Mouse (Mus musculus) midbrain, embryonic 16.5 days (tissue): ENCODE measurements around the gene Homer2. TPM values are rescaled to one million over a fixed set of nuclear protein-coding genes. Genes with fewer than 3 reads are reported as not detected.

Experiments
- ATAC-seq: fragments of 200-750 bp; cut with Nextera tagmentation; 2 replicates; pipeline ENCODE4 v1.8.0; 2017; ENCODE audit warnings: moderate TSS enrichment
- H3K27ac ChIP-seq: fragments of 300-500 bp; sonication (generic); 2 replicates; pipeline ENCODE4 v1.5.1; 2014; ENCODE audit warnings: mild to moderate bottlenecking, low read length, mixed read lengths
- H3K27me3 ChIP-seq: fragments of 300-500 bp; sonication (generic); 2 replicates; pipeline ENCODE4 v1.6.1; 2014; ENCODE audit warnings: low read depth, low read length, mixed read lengths; ENCODE audit not compliant: control insufficient read depth, insufficient read depth
- H3K36me3 ChIP-seq: fragments of 300-500 bp; sonication (generic); 2 replicates; pipeline ENCODE4 v1.6.1; 2014; ENCODE audit warnings: mild to moderate bottlenecking, low read length, moderate library complexity, mixed read lengths; ENCODE audit not compliant: control insufficient read depth, insufficient read depth
- H3K4me1 ChIP-seq: fragments of 300-500 bp; sonication (generic); 2 replicates; pipeline ENCODE4 v1.6.1; 2014; ENCODE audit warnings: mild to moderate bottlenecking, low read length, mixed read lengths; ENCODE audit not compliant: control insufficient read depth, insufficient read depth
- H3K4me2 ChIP-seq: fragments of 300-500 bp; sonication (generic); 2 replicates; pipeline ENCODE4 v1.6.1; 2014; ENCODE audit warnings: mild to moderate bottlenecking, low read length, mixed read lengths
- H3K4me3 ChIP-seq: fragments of 300-500 bp; sonication (generic); 2 replicates; pipeline ENCODE4 v1.5.1; 2014; ENCODE audit warnings: low read depth, mild to moderate bottlenecking, low read length, moderate library complexity, mixed read lengths
- H3K9ac ChIP-seq: fragments of 300-500 bp; sonication (generic); 2 replicates; pipeline ENCODE4 v1.6.1; 2014; ENCODE audit warnings: low read depth, low read length, mixed read lengths
- H3K9me3 ChIP-seq: fragments of 300-500 bp; sonication (generic); replicated peaks from 2 replicates; pipeline ENCODE4 v1.6.1; 2014; ENCODE audit warnings: mild to moderate bottlenecking, low read length, mixed read lengths; ENCODE audit not compliant: control insufficient read depth, poor library complexity, severe bottlenecking
- WGBS: fragments of 180-500 bp; shearing (Covaris S2); extraction: QIAGEN DNeasy Blood & Tissue Kit; methylation state at CpG from one replicate; pipeline ENCODE4 v1.1.7; 2014; 5-methylcytosine and 5-hydroxymethylcytosine counted together
- polyA plus RNA-seq: library from polyadenylated mRNA; unstranded; fragments of >200 nt; fragmentation: Nextera tagmentation; extraction: Ambion mirVana; gene quantifications from 2 replicates; pipeline ENCODE4 v1.2.1, GENCODE M21; 2015

The Homer2 gene
- polyA plus RNA-seq, 1 experiment from 2014 or later: 16.3 TPM

DNA sequence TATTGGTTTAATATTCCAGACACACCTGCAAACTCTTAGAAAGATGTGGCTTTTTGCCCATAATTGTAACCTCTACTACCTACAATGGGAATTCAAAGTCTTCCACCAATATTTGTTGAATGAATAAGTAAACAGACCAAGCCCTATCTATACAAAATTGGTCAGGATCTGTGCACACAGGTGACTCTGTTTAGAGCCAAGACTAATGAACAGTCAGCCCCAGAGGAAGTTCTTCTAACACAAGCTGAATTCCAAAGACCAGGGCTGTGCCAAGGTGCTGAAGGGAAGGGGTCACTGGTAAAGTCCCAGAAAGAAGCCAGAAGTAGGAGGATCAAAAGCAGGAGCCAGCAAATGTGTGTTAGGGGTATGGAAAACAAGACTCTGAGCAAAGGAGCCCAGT lies 838 bp upstream of the Homer2 start:
- Histone ChIP-seq H3K27me3 (no peaks in the 10 kb centered on the region), H3K27ac (no peak overlapping the region)
- no peak for ATAC-seq

GRCm38 (mm10) chr7:81706416-81707391 lies 623 bp downstream of the Homer2 start:
- Histone ChIP-seq H3K9ac (peak overlapping the region; percentile 81), H3K4me1 (peaks cover 11% of the 10 kb centered on the region), H3K27me3 (no peaks in the 10 kb centered on the region), H3K4me2 (peak overlapping the region; percentile 63), H3K4me3 (peak overlapping the region; percentile 76), H3K36me3 (no peaks in the 10 kb centered on the region), H3K9me3 (no peaks in the 10 kb centered on the region), H3K27ac (peak overlapping the region; percentile 55)
- peak; percentile 85 for ATAC-seq
- 1% methylated on average over 84 of the region's 114 CpGs for WGBS

More for the DNA sequence above, 838 bp upstream of the Homer2 start:
- Histone ChIP-seq H3K4me3 (no peak overlapping the region), H3K4me1 (peaks cover 11% of the 10 kb centered on the region), H3K4me2 (no peak overlapping the region), H3K36me3 (no peaks in the 10 kb centered on the region), H3K9ac (no peak overlapping the region), H3K9me3 (no peaks in the 10 kb centered on the region)

DNA sequence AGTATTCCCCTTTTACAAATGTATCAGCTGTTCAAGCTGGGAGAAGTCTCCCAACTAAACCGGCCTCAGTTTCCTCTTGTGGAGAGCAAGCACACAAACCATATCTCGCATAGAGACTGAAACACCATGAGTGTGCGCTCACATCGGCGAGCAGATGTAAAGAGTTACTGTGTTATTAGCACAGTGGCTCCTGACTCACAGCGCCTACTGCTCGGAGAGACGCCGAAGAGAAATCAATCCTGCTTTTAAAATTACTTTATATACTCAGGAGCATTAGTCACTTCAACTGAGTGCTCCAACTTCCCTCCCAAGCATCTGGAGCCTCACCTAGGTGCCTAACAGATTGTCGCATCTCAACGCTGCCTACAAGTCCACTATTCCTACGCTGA lies 1.3 kb downstream of the Homer2 start:
- peak overlapping the region; percentile 55; the same call in 1 of the 2 replicates for H3K27ac ChIP-seq
- peak overlapping the region; percentile 81 for H3K9ac ChIP-seq
- peak overlapping the region; percentile 76 for H3K4me3 ChIP-seq
- peak overlapping the region; percentile 63 for H3K4me2 ChIP-seq
- H3K27me3 ChIP-seq: no peaks in the 10 kb centered on the region
- WGBS: 25% methylated on average over 12 of the region's 12 CpGs
- H3K4me1 ChIP-seq: peaks cover 11% of the 10 kb centered on the region
- no peaks in the 10 kb centered on the region for H3K36me3 ChIP-seq
- peak; percentile 34; the same call in 1 of the 2 replicates for ATAC-seq
- no peaks in the 10 kb centered on the region for H3K9me3 ChIP-seq

DNA sequence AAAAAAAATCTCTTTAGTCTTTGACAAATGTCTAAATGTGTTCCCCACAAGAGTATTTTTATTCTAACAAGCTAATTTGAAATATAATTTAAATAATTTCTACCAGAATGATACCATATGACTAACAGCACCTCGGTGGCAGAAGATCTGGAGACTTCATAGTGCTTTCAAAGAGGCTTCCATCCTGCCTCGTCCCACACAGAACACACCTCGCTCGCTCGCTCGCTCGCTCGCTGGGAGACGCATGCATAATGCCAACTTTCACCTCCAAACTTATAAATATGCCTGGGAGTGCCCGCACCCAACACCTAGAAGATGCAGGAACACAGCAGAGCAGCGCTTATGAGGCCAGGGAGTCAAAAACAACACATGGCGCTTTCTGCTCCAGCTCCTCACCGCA lies 9.0 kb downstream of the Homer2 start:
- H3K4me2 ChIP-seq: no peak overlapping the region
- no peaks in the 10 kb centered on the region for H3K36me3 ChIP-seq
- H3K9ac ChIP-seq: no peak overlapping the region
- WGBS: 81% methylated on average over 13 of the region's 13 CpGs
- no peaks in the 10 kb centered on the region for H3K4me1 ChIP-seq
- no peak for ATAC-seq
- H3K27ac ChIP-seq: no peak overlapping the region
- no peaks in the 10 kb centered on the region for H3K9me3 ChIP-seq
- H3K27me3 ChIP-seq: no peaks in the 10 kb centered on the region
- H3K4me3 ChIP-seq: no peak overlapping the region

GRCm38 (mm10) chr7:81697954-81698353 lies 9.4 kb downstream of the Homer2 start:
- Histone ChIP-seq H3K27me3 (no peaks in the 10 kb centered on the region), H3K9me3 (no peaks in the 10 kb centered on the region), H3K4me2 (no peak overlapping the region), H3K36me3 (no peaks in the 10 kb centered on the region), H3K4me1 (no peaks in the 10 kb centered on the region), H3K4me3 (no peak overlapping the region), H3K9ac (no peak overlapping the region), H3K27ac (no peak overlapping the region)
- WGBS: 64% methylated on average over 4 of the region's 4 CpGs
- no peak for ATAC-seq

- H3K9me3 ChIP-seq: no peaks in the 10 kb centered on the region
- ATAC-seq: no peak
- H3K4me2 ChIP-seq: no peak overlapping the region
- no peaks in the 10 kb centered on the region for H3K4me1 ChIP-seq
- H3K36me3 ChIP-seq: no peaks in the 10 kb centered on the region
- no peaks in the 10 kb centered on the region for H3K27me3 ChIP-seq
- H3K4me3 ChIP-seq: no peak overlapping the region
- 75% methylated on average over 16 of the region's 16 CpGs for WGBS
- no peak overlapping the region for H3K27ac ChIP-seq
- no peak overlapping the region for H3K9ac ChIP-seq
These were observed 11.4 kb downstream of the Homer2 start for GRCm38 (mm10) chr7:81695763-81696533.

- no peak overlapping the region for H3K4me2 ChIP-seq
- ATAC-seq: no peak
- no peak overlapping the region for H3K27ac ChIP-seq
- H3K27me3 ChIP-seq: no peaks in the 10 kb centered on the region
- peaks cover 2% of the 10 kb centered on the region; the same call in 1 of the 2 replicates for H3K4me1 ChIP-seq
- no peak overlapping the region for H3K4me3 ChIP-seq
- 92% methylated on average over 5 of the region's 5 CpGs for WGBS
- no peaks in the 10 kb centered on the region for H3K36me3 ChIP-seq
- no peaks in the 10 kb centered on the region for H3K9me3 ChIP-seq
- no peak overlapping the region for H3K9ac ChIP-seq
These were observed 16.3 kb downstream of the Homer2 start for GRCm38 (mm10) chr7:81691067-81691466.

- H3K36me3 ChIP-seq: no peaks in the 10 kb centered on the region
- WGBS: 59% methylated on average over 8 of the region's 8 CpGs
- H3K27ac ChIP-seq: no peak overlapping the region
- H3K9ac ChIP-seq: no peak overlapping the region
- H3K4me2 ChIP-seq: no peak overlapping the region
- no peak for ATAC-seq
- H3K4me1 ChIP-seq: peaks cover 3% of the 10 kb centered on the region; the same call in 1 of the 2 replicates
- no peak overlapping the region for H3K4me3 ChIP-seq
- H3K27me3 ChIP-seq: no peaks in the 10 kb centered on the region
- H3K9me3 ChIP-seq: no peaks in the 10 kb centered on the region
These were observed 18.1 kb downstream of the Homer2 start for GRCm38 (mm10) chr7:81689116-81689681.
